Mouse (Mus musculus) kidney, adult 8-10 months (tissue): ENCODE measurements at regions not wholly inside any gene's neighbourhood (a gene's known extent, or its start where the extent isn't known, plus 50 kb on each side); places are given as distances from the start of the nearest gene placed in this dataset.
"Not testable (repeated sequence)": the region's sequence is repeated elsewhere in the genome, so short reads cannot be mapped to it uniquely, and the experiment has no call there.

ENCODE experiments used
- DNase-seq, 2 experiments: peaks; one replicate each; pipeline ENCODE4 v3.0.0; 2022

DNA sequence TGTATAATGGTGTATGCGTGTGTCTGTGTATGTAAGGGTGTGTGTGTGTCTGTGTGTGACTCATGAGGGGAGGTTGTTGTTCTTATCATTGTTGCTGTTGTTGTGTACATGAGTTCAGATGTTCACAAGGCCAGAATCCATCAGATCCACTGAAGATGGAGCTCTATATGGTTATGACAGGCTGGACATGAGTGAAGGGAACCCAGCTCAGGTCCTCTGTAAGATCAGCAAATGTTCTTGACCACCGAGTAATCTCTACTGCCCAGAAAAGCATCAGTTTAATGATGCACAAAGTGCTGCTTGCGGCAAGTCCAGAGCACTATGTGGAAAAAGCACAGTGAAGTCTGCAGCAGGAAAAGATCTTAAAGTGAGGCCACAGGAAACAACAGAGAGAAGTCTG, 77.5 kb downstream of the Gm15319 start:
- not testable (repeated sequence) for DNase-seq

DNA sequence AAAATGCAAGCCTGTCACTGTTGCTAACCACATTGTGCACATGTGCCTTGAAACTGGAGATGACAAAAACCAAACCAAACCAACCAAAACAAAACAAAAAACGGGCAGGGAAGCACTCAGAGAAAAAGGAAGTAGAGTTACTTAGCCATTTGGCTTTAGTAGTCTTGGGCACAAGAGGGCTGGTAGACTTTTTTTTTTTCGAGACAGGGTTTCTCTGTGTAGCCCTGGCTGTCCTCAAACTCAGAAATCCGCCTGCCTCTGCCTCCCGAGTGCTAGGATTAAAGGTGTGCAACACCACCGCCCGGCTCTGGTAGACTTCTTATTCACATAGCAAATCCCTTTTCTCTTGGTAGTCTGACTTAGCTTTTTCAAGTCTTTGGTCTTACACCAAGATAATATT, 78.2 kb downstream of the Gm15319 start:
- not testable (repeated sequence) for DNase-seq

DNA sequence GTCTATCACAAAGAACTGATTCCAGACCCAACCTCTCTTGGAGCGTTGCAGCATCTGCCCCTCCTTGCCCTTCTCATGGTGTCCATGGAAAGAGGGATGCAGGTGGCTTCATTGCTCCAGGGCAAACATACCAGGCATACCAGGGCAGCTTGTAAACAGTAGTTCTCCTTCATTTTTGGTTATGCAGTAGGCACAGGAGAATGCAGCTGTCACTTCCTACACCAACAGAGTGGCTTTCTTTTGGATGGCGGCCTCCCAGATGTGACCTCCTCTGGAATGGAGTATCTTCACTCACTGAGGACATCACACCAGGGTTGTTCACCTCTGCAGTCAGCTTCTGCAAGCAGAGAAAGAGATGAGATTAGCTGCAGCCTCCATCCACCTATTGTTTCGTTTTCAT, 79.9 kb downstream of the Gm15319 start:
- not testable (repeated sequence) for DNase-seq

DNA sequence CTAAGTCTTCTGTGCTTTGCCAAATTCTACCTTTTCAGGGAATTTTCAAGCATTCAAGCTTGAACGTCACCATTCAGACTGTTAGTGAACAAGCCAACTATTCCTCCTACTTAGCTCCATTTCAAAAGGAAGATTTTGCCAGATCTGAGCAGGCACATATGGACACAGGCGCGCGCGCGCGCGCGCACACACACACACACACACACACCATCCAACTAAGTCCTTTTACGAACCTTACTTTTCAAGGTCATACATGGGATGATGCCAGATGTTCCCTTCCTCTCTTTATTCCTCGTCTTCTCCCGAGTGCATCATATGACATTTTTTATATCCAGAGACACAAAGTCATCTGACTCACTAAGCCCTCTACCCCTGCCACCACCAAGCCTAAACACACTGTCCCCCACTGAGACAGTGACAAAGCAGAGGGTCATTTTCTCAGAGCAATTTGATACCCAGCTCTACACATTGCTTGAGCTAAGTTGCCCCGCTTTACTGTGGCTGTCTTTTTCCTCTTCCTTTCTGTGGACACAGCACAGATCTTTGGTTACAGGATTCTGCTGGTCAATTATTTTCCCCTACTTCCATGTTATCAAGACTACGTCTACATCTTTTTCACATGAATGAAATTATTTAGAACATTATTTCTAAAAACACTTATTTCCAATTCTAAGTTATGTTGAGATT, 81.7 kb downstream of the Gm15319 start:
- not testable (repeated sequence) for DNase-seq

DNA sequence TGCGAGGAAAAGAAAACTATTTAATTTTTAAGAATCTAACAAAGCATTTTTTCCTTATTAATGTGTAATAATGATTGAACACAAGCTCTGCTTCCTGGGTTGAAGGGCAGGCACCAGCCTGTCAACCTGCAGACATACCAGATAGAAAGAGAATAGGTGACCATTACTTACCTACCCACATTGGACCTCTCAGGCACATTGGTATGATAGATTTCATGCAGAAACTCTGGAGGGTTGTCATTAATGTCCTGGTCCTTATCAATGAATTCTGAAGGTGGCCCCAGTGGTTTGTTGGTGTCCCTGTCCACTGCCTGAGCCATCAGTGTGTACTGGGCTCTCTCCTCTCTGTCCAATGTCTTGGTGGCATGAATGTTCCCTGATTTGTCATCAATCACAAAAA, 85.3 kb downstream of the Gm15319 start:
- DNase-seq = not testable (repeated sequence)

DNA sequence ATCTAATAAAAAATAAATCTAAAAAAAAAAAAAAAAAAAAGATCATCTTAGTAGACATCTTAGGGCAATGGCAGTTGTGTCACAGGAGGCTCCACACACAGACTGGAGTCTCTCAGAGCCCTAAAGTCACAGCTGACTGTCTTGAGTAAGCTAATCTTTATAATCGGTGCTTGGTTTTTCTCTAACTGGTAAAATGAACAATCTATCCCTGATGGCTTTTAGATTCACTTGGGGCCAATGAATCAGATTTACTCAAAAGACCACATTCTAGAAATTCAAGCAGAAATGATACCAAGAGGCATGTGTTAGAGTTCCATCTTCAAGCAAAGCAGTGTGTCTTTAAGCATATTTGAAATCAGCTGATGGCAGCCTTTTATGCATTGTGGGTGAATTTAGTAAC, 86.3 kb downstream of the Gm15319 start:
- DNase-seq = not testable (repeated sequence)

DNA sequence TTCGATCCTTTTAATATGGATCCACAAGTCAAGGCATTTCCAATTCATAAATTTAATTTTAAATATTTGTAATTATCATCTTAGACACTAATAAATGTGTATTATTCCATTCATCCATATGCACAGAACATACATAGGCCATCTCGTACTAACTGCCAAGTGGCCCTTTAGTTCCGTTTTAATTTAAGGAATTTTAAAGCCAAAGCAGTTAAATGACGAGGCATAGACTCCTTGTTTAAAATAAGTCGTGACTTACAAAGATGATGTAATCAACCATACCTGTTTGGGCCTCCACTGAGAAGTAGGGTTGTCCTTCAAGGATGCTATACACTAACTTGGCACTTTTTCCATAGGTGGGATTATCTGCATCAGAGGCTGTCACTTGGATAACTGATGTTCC, 89.2 kb downstream of the Gm15319 start:
- DNase-seq = not testable (repeated sequence)

DNA sequence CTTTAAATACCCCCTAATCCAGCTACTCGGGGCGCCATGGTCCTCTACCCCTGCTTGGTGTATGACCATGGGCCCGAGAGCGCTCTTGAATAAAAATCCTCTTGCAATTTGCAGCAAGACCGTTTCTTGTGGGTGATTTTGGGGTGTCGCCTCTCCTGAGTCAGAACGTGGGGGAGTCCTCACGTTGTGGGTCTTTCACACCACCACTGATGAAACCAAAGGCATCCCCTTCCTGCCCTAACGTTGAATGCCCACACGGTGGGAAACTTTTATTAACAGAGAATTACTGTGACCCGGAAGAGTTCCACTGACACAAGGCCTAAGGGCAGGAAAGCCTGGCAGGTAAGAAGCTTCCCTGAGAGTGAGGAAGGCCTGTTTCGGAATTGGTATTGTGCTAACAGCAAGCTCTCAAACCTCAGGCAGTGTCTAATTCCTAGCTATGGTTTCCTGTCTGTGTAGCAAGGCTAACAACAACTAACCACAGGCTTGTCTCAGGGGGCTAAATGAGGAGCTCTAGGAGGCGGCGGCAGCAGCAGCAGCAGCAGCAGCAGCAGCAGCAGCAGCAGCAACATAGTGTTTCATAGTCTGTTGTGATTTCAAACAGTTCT, 95.4 kb downstream of the Gm15319 start:
- DNase-seq = not testable (repeated sequence)

DNA sequence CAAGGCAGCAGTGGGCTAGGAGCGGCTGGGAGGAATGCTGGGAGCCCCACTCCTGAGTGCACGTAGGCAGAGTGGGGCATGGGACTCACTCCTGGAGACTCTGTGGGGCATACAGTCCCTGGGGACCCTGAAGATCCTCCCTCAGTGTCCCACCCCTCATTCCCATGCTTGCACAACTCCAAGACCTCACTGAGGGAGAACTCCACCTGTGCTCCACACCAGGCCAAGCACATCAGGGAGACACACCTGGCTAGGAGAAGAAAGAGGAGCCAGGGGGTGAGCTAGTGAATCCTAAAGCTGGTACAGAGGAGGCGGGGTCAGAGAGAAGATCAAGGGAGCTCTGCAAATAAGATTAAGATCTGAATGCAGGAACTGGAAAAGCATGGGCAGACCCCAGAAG, 96.2 kb downstream of the Gm15319 start:
- not testable (repeated sequence) for DNase-seq

DNA sequence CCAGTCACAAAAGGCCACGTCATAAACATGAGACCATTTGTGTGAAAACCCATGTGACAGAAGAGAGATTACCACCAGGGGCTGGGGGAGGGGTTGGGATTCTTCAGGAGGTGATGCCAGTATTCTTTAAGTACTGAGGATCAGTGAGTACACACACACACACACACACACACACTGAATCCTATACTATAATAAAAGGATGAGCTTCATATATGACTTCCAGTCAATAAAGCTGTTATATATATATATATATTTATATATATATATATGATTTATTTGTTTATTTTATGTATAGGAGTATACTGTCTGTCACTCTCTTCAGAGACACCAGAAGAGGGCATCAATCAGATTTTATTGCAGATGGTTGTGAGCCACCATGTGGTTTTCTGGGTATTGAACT, 98.4 kb downstream of the Gm15319 start:
- DNase-seq = not testable (repeated sequence)

DNA sequence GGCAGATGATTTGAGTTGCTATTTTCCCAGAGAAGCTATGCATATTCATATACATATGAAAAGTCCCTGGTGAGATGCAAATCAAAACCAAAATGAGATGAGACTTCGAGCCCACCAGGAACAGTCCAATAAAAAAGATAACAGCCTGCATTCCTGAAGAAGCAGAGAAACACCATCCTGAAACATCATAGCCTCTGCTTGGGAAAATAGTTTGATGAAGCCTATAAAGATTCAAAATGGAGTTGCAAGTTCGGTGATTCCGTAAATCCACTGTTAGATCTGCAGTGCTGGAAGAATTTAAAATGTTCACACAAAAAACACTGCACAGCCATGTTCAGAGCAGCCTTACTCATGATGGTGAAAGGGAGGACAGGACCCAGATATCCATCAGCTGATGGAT, 98.9 kb downstream of the Gm15319 start:
- not testable (repeated sequence) for DNase-seq

DNA sequence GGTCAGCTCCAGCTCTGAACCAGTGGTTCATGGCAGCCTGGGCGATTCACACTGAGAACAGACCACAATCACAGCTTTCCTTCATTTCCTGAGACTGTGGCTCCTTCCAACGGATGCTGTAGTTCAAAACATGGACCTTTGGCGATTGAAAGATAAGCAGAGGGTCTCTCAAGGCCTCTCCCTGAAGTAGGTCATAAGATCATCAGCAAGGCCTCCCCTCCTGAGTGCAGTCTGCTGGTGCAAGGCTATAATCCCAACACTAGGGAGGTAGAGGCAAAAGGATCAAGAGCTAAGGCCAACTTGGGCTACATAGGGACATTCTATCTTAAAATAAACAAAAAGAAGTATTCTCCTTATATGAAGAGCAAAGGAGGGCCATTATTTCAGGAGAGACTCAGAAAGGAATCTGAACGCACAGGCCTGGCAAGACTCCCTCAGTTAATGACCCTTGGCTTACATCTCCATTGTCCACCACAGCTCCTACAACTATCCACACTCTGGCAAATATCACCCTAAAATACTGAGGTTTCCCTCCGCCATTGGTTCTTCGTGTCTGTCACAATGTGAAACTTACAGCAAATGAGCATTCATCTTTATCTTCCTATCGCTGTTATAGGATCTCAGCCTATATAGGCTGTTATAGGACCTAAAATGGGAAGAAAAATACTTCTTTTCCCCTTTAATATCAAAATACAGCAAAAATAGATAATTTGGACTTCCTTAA, 100.0 kb downstream of the Gm15319 start:
- DNase-seq = not testable (repeated sequence)

DNA sequence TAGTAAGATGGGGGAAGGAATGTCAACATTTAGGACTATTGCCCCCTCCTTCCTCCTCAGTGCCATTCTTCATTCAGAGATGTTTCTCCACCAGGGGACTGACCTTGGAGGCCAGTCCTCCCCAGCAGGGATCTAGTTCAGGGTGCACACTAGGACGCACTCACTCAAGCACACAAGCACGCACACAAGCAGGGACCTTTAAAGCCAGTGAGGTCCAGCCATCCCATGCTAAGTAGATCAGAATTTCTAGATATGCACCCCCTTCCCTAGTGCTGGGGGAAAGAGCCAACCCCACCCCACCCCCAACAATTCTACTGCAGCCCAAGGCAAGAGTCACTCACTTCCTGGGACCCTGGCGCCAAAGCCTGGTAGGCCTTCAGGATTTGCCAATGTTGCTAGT, 100.8 kb downstream of the Gm15319 start:
- not testable (repeated sequence) for DNase-seq

DNA sequence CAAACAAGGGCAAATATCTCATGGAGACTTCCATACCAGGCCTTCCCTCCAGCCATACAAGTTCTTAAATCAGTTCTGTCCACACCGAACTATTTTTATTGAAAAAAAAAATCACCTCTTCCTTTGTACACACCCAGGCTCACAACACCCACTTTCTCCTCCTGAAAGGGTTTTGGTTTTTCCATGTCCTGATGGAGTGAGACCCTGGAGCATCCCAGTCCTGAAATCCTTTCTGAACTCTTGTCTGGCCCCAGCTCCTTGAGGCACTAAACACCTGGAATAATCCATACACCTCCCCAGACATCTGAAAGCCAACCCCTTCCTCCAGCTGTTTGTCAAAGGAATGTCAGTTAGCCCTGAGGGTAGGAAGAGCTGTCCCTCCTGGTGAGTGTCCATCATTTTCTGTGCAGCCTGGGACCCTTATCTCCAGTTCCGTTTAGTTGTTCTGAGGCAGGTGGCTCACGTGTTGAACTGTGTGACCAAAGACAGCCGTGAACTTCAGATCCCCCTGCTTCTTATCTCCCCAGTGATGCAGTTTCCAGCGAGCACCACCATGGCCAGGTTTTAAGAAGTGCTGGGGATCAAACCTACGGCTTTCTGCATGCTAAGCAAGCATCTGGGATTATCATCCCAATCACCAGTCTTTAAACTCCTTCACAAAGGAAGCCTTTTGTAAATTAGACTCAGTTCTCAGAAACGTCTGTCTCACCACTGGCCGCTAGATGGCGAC, 101.4 kb downstream of the Gm15319 start:
- DNase-seq = not testable (repeated sequence)

DNA sequence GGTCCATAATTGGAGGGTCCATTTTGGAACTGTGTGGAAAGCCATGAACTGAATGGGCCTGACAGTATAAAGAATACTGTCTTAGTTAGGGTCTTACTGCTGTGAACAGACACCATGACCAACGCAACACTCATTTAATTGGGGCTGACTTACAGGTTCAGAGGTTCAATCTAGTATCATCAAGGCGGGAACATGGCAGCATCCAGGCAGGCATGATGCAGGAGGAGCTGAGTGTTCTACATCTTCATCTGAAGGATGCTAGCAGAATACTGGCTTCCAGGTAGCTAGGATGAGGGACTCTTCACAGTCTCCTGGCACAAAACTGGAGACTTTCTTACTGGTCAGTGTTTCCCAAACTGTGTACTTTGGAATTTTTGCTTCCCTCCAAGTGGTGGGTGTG, 102.0 kb downstream of the Gm15319 start:
- DNase-seq = peak in 1 of 2 experiments; percentile 50

DNA sequence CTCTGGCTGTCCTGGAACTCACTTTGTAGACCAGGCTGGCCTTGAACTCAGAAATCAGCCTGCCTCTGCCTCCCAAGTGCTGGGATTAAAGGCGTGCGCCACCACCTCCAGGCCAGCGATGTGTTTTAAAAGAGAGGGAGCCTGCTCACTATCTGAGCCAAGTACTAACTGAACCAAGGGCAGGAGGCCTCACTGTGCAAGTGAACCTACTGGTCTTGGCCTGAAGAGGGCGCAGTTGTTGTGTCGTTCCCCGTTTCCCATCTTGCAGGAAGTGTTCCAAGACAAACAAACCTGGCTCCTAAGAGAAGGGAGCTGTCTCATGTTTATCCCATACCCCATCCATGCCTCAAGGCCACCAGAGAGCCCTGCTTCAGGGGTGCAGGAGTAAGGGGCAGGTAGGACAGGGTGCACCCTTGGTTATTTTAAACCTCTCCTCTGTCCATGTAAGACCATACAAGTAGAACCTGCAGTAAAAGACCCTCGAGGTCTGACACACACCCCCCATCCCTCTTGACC, 102.8 kb downstream of the Gm15319 start:
- not testable (repeated sequence) for DNase-seq

DNA sequence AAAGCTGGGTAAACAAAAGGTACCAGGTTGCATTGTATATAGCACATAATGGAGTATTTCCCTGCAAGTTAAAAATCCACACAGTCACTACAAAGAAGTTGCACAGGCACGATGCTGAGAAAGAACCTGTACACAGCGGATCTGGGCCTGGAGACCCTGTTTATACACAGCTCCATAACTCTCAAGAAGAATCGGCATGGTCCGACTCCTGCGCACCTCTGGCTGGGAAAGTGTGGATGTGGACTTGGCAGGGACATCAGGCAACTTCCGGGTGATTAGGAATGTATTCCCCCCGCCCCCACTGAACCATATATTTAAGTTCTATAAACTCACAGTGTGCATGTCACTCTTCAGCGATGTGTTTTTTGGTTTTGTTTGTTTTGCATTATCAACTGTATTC, 103.3 kb downstream of the Gm15319 start:
- not testable (repeated sequence) for DNase-seq
